Mouse (Mus musculus) CH12.LX (cell line): ENCODE data around the gene 1700088E04Rik. TPM values are rescaled to one million over a fixed set of nuclear protein-coding genes. Genes with fewer than 3 reads are reported as not detected.

ENCODE experiments used
- DNase-seq: peaks from one replicate; pipeline ENCODE4 v3.0.0-alpha.2; 2013; ENCODE audit errors: extremely low read depth
- H3K27ac ChIP-seq: 2 replicates; pipeline ENCODE4 v1.5.1; 2012; ENCODE audit warnings: low read depth, mild to moderate bottlenecking, control low read depth, moderate library complexity; ENCODE audit not compliant: insufficient read depth
- H3K27me3 ChIP-seq: replicated peaks from 2 replicates; pipeline ENCODE3; 2012; ENCODE audit warnings: inconsistent platforms
- H3K36me3 ChIP-seq, 2 experiments: replicated peaks in 1 of 2; 2 replicates each; pipeline versions ENCODE3 to v1.6.1; 2012; ENCODE audit warnings: inconsistent platforms in 1 of 2, low read length in 1 of 2, mild to moderate bottlenecking in 1 of 2, mixed read lengths in 1 of 2, moderate library complexity in 1 of 2; ENCODE audit not compliant: control insufficient read depth in 1 of 2, insufficient read depth in 1 of 2
- H3K4me1 ChIP-seq, 2 experiments: 2 replicates each; pipeline ENCODE4 v1.6.1; 2012; ENCODE audit warnings: inconsistent platforms in 1 of 2, moderate library complexity in 1 of 2; ENCODE audit not compliant: insufficient read depth in 2 of 2, control insufficient read depth in 1 of 2
- H3K4me2 ChIP-seq: 2 replicates; pipeline ENCODE4 v1.6.1; 2012; ENCODE audit warnings: low read depth, mild to moderate bottlenecking, control low read depth; ENCODE audit not compliant: poor library complexity, insufficient read depth, severe bottlenecking
- H3K4me3 ChIP-seq, 3 experiments: fragments of 150-350 bp in 1 of 3; sonication (generic) in 1 of 3; replicated peaks in 1 of 3; 2 replicates each; pipeline versions ENCODE3 to v1.5.1; 2011 to 2012; ENCODE audit warnings: low read depth in 2 of 3, low read length in 2 of 3, mild to moderate bottlenecking in 2 of 3, moderate library complexity in 2 of 3, control low read depth in 1 of 3, improper control_type of control experiment in 1 of 3, inconsistent platforms in 1 of 3, mixed read lengths in 1 of 3; ENCODE audit not compliant: poor library complexity in 1 of 3
- H3K79me2 ChIP-seq: replicated peaks from 2 replicates; pipeline ENCODE4 v1.6.1; 2012; ENCODE audit warnings: mild to moderate bottlenecking, moderate library complexity; ENCODE audit not compliant: control insufficient read depth, poor library complexity, insufficient read depth, severe bottlenecking; ENCODE audit errors: extremely low read depth
- H3K9ac ChIP-seq: 2 replicates; pipeline ENCODE4 v1.6.1; 2012; ENCODE audit warnings: low read depth, mild to moderate bottlenecking, control low read depth, moderate library complexity; ENCODE audit not compliant: insufficient read depth
- H3K9me3 ChIP-seq: replicated peaks from 2 replicates; pipeline ENCODE3; 2012; ENCODE audit warnings: low read length, inconsistent platforms, mixed read lengths
- BHLHE40 ChIP-seq: IDR thresholded peaks from 2 replicates; pipeline ENCODE4 v1.6.1; 2011; ENCODE audit warnings: mild to moderate bottlenecking, low read depth, low read length, improper control_type of control experiment
- CHD1 ChIP-seq: IDR thresholded peaks from 2 replicates; pipeline ENCODE4 v1.6.1; 2012; ENCODE audit warnings: low read depth, low read length, improper control_type of control experiment, inconsistent platforms
- EP300 ChIP-seq: IDR thresholded peaks from 2 replicates; pipeline ENCODE4 v1.6.1; 2011; ENCODE audit warnings: low read length, improper control_type of control experiment
- ETS1 ChIP-seq: conservative IDR thresholded peaks from 2 replicates; pipeline ENCODE4 v1.6.1; 2012; ENCODE audit warnings: low read depth, mild to moderate bottlenecking, inconsistent platforms, low read length, improper control_type of control experiment, moderate library complexity
- GABPA ChIP-seq: IDR thresholded peaks from 2 replicates; pipeline ENCODE4 v1.6.1; 2012; ENCODE audit warnings: low read depth, low read length, improper control_type of control experiment, inconsistent platforms; ENCODE audit not compliant: insufficient replicate concordance
- HCFC1 ChIP-seq: IDR thresholded peaks from 2 replicates; pipeline ENCODE4 v1.6.1; 2012; ENCODE audit warnings: low read depth, mild to moderate bottlenecking, inconsistent platforms, low read length, improper control_type of control experiment
- IRF4 ChIP-seq: IDR thresholded peaks from 2 replicates; pipeline ENCODE4 v1.6.1; 2014; ENCODE audit warnings: low read depth, mild to moderate bottlenecking, inconsistent platforms, low read length, improper control_type of control experiment
- KAT2A ChIP-seq: IDR thresholded peaks from 2 replicates; pipeline ENCODE4 v1.6.1; 2012; ENCODE audit warnings: low read length, improper control_type of control experiment, inconsistent platforms; ENCODE audit not compliant: insufficient replicate concordance
- MAFK ChIP-seq: IDR thresholded peaks from 2 replicates; pipeline ENCODE4 v1.6.1; 2011; ENCODE audit warnings: low read length, improper control_type of control experiment; ENCODE audit not compliant: insufficient replicate concordance
- MAX ChIP-seq: IDR thresholded peaks from 2 replicates; pipeline ENCODE4 v1.6.1; 2011; ENCODE audit warnings: low read length, improper control_type of control experiment
- MAZ ChIP-seq: IDR thresholded peaks from 2 replicates; pipeline ENCODE4 v1.6.1; 2012; ENCODE audit warnings: low read depth, mild to moderate bottlenecking, inconsistent platforms, low read length, improper control_type of control experiment, moderate library complexity
- MEF2A ChIP-seq: IDR thresholded peaks from 2 replicates; pipeline ENCODE4 v1.6.1; 2014; ENCODE audit warnings: low read depth, mild to moderate bottlenecking, inconsistent platforms, low read length, improper control_type of control experiment, borderline replicate concordance
- MYC ChIP-seq: IDR thresholded peaks from 2 replicates; pipeline ENCODE4 v1.6.1; 2011; ENCODE audit warnings: low read depth, mild to moderate bottlenecking, improper control_type of control experiment, low read length
- NRF1 ChIP-seq: IDR thresholded peaks from 2 replicates; pipeline ENCODE4 v1.6.1; 2014; ENCODE audit warnings: low read depth, mild to moderate bottlenecking, inconsistent platforms, low read length, improper control_type of control experiment, moderate library complexity
- PAX5 ChIP-seq: IDR thresholded peaks from 2 replicates; pipeline ENCODE4 v1.6.1; 2012; ENCODE audit warnings: low read length, inconsistent platforms, mixed read lengths
- POLR2AphosphoS2 ChIP-seq: IDR thresholded peaks from 2 replicates; pipeline ENCODE4 v1.6.1; 2011; ENCODE audit warnings: low read depth, low read length, improper control_type of control experiment
- RCOR1 ChIP-seq: conservative IDR thresholded peaks from 2 replicates; pipeline ENCODE4 v1.6.1; 2012; ENCODE audit warnings: low read depth, mild to moderate bottlenecking, inconsistent platforms, low read length, improper control_type of control experiment
- SIN3A ChIP-seq: IDR thresholded peaks from 2 replicates; pipeline ENCODE4 v1.6.1; 2012; ENCODE audit warnings: low read length, improper control_type of control experiment, inconsistent platforms
- SMC3 ChIP-seq: IDR thresholded peaks from 2 replicates; pipeline ENCODE4 v1.6.1; 2011; ENCODE audit warnings: low read depth, low read length, improper control_type of control experiment
- TBP ChIP-seq: conservative IDR thresholded peaks from 2 replicates; pipeline ENCODE4 v1.6.1; 2011; ENCODE audit warnings: low read depth, low read length, improper control_type of control experiment
- TCF12 ChIP-seq: IDR thresholded peaks from 2 replicates; pipeline ENCODE4 v1.6.1; 2014; ENCODE audit warnings: low read depth, mild to moderate bottlenecking, inconsistent platforms, low read length, improper control_type of control experiment
- UBTF ChIP-seq: IDR thresholded peaks from 2 replicates; pipeline ENCODE4 v1.6.1; 2012; ENCODE audit warnings: low read depth, mild to moderate bottlenecking, inconsistent platforms, low read length, improper control_type of control experiment, moderate library complexity
- ZC3H11A ChIP-seq: IDR thresholded peaks from 2 replicates; pipeline ENCODE4 v1.6.1; 2012; ENCODE audit warnings: low read depth, mild to moderate bottlenecking, inconsistent platforms, low read length, improper control_type of control experiment
- ZMIZ1 ChIP-seq: IDR thresholded peaks from 2 replicates; pipeline ENCODE4 v1.6.1; 2012; ENCODE audit warnings: low read depth, mild to moderate bottlenecking, inconsistent platforms, low read length, improper control_type of control experiment
- ZNF384 ChIP-seq: IDR thresholded peaks from 2 replicates; pipeline ENCODE4 v1.6.1; 2012; ENCODE audit warnings: low read depth, low read length, improper control_type of control experiment, inconsistent platforms
- dilution Hi-C: fragments of 300-500 bp; cut with MboI; formaldehyde crosslinking; loops from 2 replicates; pipeline ENCODE4 v1.14.3; 2020; ENCODE audit warnings: low sequenced_read_pairs; ENCODE audit not compliant: extremely low pct_unique_long_range_greater_than_20kb, extremely low pct_ligation_motif_present
- in situ Hi-C: fragments of 300-500 bp; cut with MboI; formaldehyde crosslinking; loops from 3 replicates; pipeline ENCODE4 v1.14.3; 2019; ENCODE audit warnings: low sequenced_read_pairs, low pct_ligation_motif_present, low pct_unique_long_range_greater_than_20kb, mixed read lengths
- polyA plus RNA-seq: library from polyadenylated mRNA; unstranded; fragments of >175 nt; gene quantifications from 2 replicates; pipeline ENCODE4 v1.2.1, GENCODE M21; 2012; ENCODE audit warnings: low read depth; ENCODE audit not compliant: insufficient read length
- total RNA-seq, 2 experiments: library from RNA; depleted of rRNA; stranded (reverse); fragments of 300-350 nt in 1 of 2; fragments of >200 nt in 1 of 2; gene quantifications; 2 replicates each; pipeline ENCODE4 v1.2.3; 2012 to 2014

The 1700088E04Rik gene
- total and polyA plus RNA-seq, 3 experiments, result 1.0 to 4.2 (median 2.1) TPM

DNA sequence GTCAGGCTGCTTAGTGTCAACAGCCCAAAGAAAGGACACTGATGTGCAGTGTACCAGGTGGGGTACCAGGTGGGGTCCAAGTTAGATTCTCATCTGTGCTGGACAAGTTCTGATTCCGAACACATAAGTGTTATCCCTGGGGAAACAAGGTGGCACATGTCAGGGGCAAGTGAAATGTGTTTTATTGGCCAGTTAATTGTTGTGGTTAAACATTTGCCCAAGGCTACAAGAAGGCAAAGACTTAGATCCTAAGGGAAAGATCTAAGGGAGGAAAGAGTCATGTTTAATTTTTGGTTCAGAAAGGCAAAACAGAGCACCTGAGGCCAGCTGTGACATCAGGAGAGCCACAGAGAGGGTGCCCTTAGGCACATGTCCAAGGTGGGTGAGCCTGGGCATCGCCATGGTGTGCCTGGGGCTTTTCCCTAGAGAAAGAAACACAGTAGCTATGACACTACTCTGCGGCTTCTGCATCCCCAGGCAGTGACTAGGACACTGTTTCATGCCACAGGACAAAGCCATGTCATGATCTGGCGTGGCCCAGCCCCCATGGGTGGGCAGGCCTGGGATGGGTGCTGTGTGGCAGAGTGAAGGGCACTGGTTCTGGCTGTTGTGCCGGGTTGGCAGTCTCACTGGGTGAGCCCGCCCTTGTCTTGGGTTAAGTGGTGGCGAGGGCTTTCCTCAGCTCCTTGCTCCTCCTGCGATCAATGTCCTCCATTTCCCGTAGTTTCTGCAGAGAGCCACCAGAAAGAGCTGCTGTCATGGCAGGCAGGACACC is 6.4 kb downstream of the 1700088E04Rik start:
- no peaks in the 10 kb centered on the region for H3K79me2 ChIP-seq
- no peak overlapping the region for H3K27ac ChIP-seq
- H3K9me3 ChIP-seq, result no peaks in the 10 kb centered on the region
- TF ChIP-seq ZMIZ1, result no peak
- no peak for TF ChIP-seq UBTF
- TF ChIP-seq MAZ, result no peak
- no peak for TF ChIP-seq BHLHE40
- TF ChIP-seq SMC3, result no peak
- no peak for TF ChIP-seq EP300
- no peak for TF ChIP-seq KAT2A
- TF ChIP-seq MAX, result no peak
- TF ChIP-seq HCFC1, result no peak
- TF ChIP-seq SIN3A, result no peak
- no peak for TF ChIP-seq ZC3H11A
- TF ChIP-seq ETS1, result no peak
- no peak for TF ChIP-seq ZNF384
- no peak for TF ChIP-seq PAX5
- no peak for TF ChIP-seq TBP
- TF ChIP-seq MAFK, result no peak
- TF ChIP-seq MEF2A, result no peak
- no peak for TF ChIP-seq MYC
- in situ Hi-C loops (loop anchor here (5.0 kb wide), 1 partner anchor 37 kb away; no protein-coding TSS in a partner anchor), dilution Hi-C loops (no loop called here)
- H3K27me3 ChIP-seq, result no peaks in the 10 kb centered on the region
- DNase-seq, result no peak
- peaks cover 0 to 9% of the 10 kb centered on the region in 2 experiments; a peak in 1 of 4 replicates for H3K4me1 ChIP-seq
- H3K4me2 ChIP-seq, result no peak overlapping the region
- H3K36me3 ChIP-seq, result peaks cover 42 to 58% of the 10 kb centered on the region in 2 experiments
- no peak overlapping the region for H3K4me3 ChIP-seq
- no peak overlapping the region for H3K9ac ChIP-seq

DNA sequence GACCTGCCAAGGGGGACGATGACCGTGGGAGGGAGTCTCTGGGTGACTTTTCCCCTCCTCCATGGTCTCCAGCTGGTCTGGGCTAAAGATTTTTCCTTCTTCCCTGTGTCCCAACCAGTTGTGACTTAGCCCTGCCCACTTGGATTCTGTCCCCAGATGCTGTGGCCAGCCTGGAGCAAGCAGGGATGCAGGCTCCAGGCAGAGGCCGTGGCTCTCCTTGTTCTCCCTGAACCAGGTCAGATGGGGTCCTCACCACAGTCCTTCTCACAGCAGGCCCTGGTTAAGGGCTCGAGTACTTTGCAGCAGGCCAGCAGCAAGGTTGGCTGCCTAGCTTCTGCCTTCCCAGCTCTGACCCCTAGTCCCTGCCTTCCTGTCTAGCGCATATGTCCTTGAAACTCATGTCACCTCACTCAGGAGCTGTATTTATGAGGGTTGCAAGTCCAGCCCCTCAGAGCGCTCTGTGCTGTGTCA is 7.8 kb downstream of the 1700088E04Rik start:
- no peak for DNase-seq
- Histone ChIP-seq H3K9ac (no peak overlapping the region), H3K27me3 (no peaks in the 10 kb centered on the region)
- TF ChIP-seq CHD1, result no peak
- no peak for TF ChIP-seq IRF4
- TF ChIP-seq TCF12, result no peak
- TF ChIP-seq ZC3H11A, result no peak
- no peak for TF ChIP-seq POLR2AphosphoS2
- TF ChIP-seq MYC, result no peak
- no peak for TF ChIP-seq UBTF
- TF ChIP-seq PAX5, result no peak
- no peak for TF ChIP-seq NRF1
- no peak for TF ChIP-seq ZMIZ1
- no peak for TF ChIP-seq MAX
- no peak for TF ChIP-seq GABPA
- no peak for TF ChIP-seq RCOR1
- TF ChIP-seq, all 38 proteins: peak for 0
- no peak overlapping the region for H3K4me2 ChIP-seq
- no peak overlapping the region for H3K27ac ChIP-seq
- H3K79me2 ChIP-seq, result no peaks in the 10 kb centered on the region
- H3K4me1 ChIP-seq, result peaks cover 0 to 9% of the 10 kb centered on the region in 2 experiments; a peak in 1 of 4 replicates
- dilution Hi-C loops, result no loop called here
- in situ Hi-C loops, result no loop called here
- no peak overlapping the region for H3K4me3 ChIP-seq
- H3K36me3 ChIP-seq, result peaks cover 50 to 71% of the 10 kb centered on the region in 2 experiments
- no peaks in the 10 kb centered on the region for H3K9me3 ChIP-seq
